Mouse (Mus musculus) MEL (cell line): ENCODE results near the gene Daam1. TPM values are rescaled to one million over a fixed set of nuclear protein-coding genes. Genes with fewer than 3 reads are reported as not detected.

ENCODE experiments used
- DNase-seq: peaks from one replicate; pipeline ENCODE4 v3.0.0; 2011; ENCODE audit warnings: low read depth, low spot score
- H3K27ac ChIP-seq: 2 replicates; pipeline ENCODE4 v1.5.1; 2012; ENCODE audit warnings: low read depth, mild to moderate bottlenecking, control low read depth, low read length, moderate library complexity; ENCODE audit not compliant: control insufficient read depth
- H3K27me3 ChIP-seq, 2 experiments: fragments of 150-350 bp in 1 of 2; sonication (generic) in 1 of 2; 2 replicates each; pipeline ENCODE4 v1.6.1; 2012; ENCODE audit warnings: low read length in 2 of 2, mild to moderate bottlenecking in 2 of 2, improper control_type of control experiment in 1 of 2, moderate library complexity in 1 of 2; ENCODE audit not compliant: insufficient read depth in 2 of 2, control insufficient read depth in 1 of 2
- H3K36me3 ChIP-seq, 2 experiments: 2 replicates each; pipeline ENCODE4 v1.6.1; 2012 to 2014; ENCODE audit warnings: low read length in 2 of 2, improper control_type of control experiment in 1 of 2, inconsistent platforms in 1 of 2, mild to moderate bottlenecking in 1 of 2; ENCODE audit not compliant: insufficient read depth in 2 of 2, control insufficient read depth in 1 of 2
- H3K4me1 ChIP-seq, 2 experiments: fragments of 150-350 bp in 1 of 2; sonication (generic) in 1 of 2; 2 replicates each; pipeline ENCODE4 v1.6.1; 2012; ENCODE audit warnings: low read length in 2 of 2, improper control_type of control experiment in 1 of 2, mild to moderate bottlenecking in 1 of 2; ENCODE audit not compliant: insufficient read depth in 2 of 2, control insufficient read depth in 1 of 2
- H3K4me3 ChIP-seq, 2 experiments: fragments of 150-350 bp in 1 of 2; sonication (generic) in 1 of 2; 2 replicates each; pipeline ENCODE4 v1.5.1; 2012; ENCODE audit warnings: low read depth in 2 of 2, low read length in 2 of 2, mild to moderate bottlenecking in 2 of 2, moderate library complexity in 2 of 2, control low read depth in 1 of 2, improper control_type of control experiment in 1 of 2; ENCODE audit not compliant: control insufficient read depth in 1 of 2, insufficient read depth in 1 of 2
- H3K79me2 ChIP-seq: 2 replicates; pipeline ENCODE4 v1.6.1; 2012; ENCODE audit warnings: mild to moderate bottlenecking, low read length, moderate library complexity; ENCODE audit not compliant: control insufficient read depth, poor library complexity, insufficient read depth
- H3K9ac ChIP-seq: 2 replicates; pipeline ENCODE4 v1.6.1; 2012; ENCODE audit warnings: low read depth, mild to moderate bottlenecking, control low read depth, low read length, moderate library complexity; ENCODE audit not compliant: control insufficient read depth, poor library complexity, severe bottlenecking
- H3K9me3 ChIP-seq: fragments of 150-350 bp; sonication (generic); replicated peaks from 2 replicates; pipeline ENCODE4 v1.6.1; 2012; ENCODE audit warnings: mild to moderate bottlenecking, low read length, improper control_type of control experiment, moderate library complexity; ENCODE audit not compliant: insufficient read depth
- CHD1 ChIP-seq: IDR thresholded peaks from 2 replicates; pipeline ENCODE4 v1.6.1; 2012; ENCODE audit warnings: low read depth, mild to moderate bottlenecking, inconsistent platforms, low read length, improper control_type of control experiment
- CTCF ChIP-seq, 3 experiments: IDR thresholded peaks in 2 of 3; conservative IDR thresholded peaks in 1 of 3; 2 replicates each; pipeline ENCODE4 v1.5.1; 2011 to 2012; ENCODE audit warnings: low read length in 3 of 3, low read depth in 2 of 3, mild to moderate bottlenecking in 2 of 3, improper control_type of control experiment in 1 of 3, inconsistent platforms in 1 of 3, mixed read lengths in 1 of 3, moderate library complexity in 1 of 3; ENCODE audit not compliant: control insufficient read depth in 1 of 3, insufficient read depth in 1 of 3, poor library complexity in 1 of 3, severe bottlenecking in 1 of 3
- GATA1 ChIP-seq: IDR thresholded peaks from 2 replicates; pipeline ENCODE4 v1.6.1; 2011; ENCODE audit warnings: low read depth, low read length, improper control_type of control experiment
- KAT2A ChIP-seq: conservative IDR thresholded peaks from 2 replicates; pipeline ENCODE4 v1.6.1; 2012; ENCODE audit warnings: low read depth, low read length, improper control_type of control experiment, inconsistent platforms
- MAFK ChIP-seq: IDR thresholded peaks from 2 replicates; pipeline ENCODE4 v1.6.1; 2011; ENCODE audit warnings: low read depth, mild to moderate bottlenecking, low read length, improper control_type of control experiment, borderline replicate concordance
- MEF2A ChIP-seq: IDR thresholded peaks from 2 replicates; pipeline ENCODE4 v1.6.1; 2014; ENCODE audit warnings: low read depth, mild to moderate bottlenecking, inconsistent platforms, low read length, improper control_type of control experiment; ENCODE audit not compliant: poor library complexity, insufficient replicate concordance, severe bottlenecking; ENCODE audit errors: extremely low read depth
- MYB ChIP-seq: IDR thresholded peaks from 2 replicates; pipeline ENCODE4 v1.6.1; 2011; ENCODE audit warnings: mild to moderate bottlenecking, low read depth, low read length, improper control_type of control experiment
- POLR2A ChIP-seq, 2 experiments: IDR thresholded peaks; 2 replicates each; pipeline ENCODE4 v1.6.1; 2011 to 2012; ENCODE audit warnings: low read length in 2 of 2, mild to moderate bottlenecking in 2 of 2, control low read depth in 1 of 2, improper control_type of control experiment in 1 of 2, low read depth in 1 of 2, moderate library complexity in 1 of 2; ENCODE audit not compliant: control insufficient read depth in 1 of 2, insufficient read depth in 1 of 2, poor library complexity in 1 of 2
- POLR2AphosphoS5 ChIP-seq: IDR thresholded peaks from 2 replicates; pipeline ENCODE4 v1.6.1; 2012; ENCODE audit warnings: low read depth, borderline replicate concordance, mild to moderate bottlenecking, inconsistent platforms, low read length, moderate library complexity, mixed read lengths
- SMC3 ChIP-seq: IDR thresholded peaks from 2 replicates; pipeline ENCODE4 v1.6.1; 2011; ENCODE audit warnings: low read depth, low read length, improper control_type of control experiment
- TCF12 ChIP-seq: IDR thresholded peaks from 2 replicates; pipeline ENCODE4 v1.6.1; 2014; ENCODE audit warnings: low read depth, mild to moderate bottlenecking, inconsistent platforms, low read length, improper control_type of control experiment, moderate library complexity
- UBTF ChIP-seq: IDR thresholded peaks from 2 replicates; pipeline ENCODE4 v1.6.1; 2012; ENCODE audit warnings: low read depth, mild to moderate bottlenecking, inconsistent platforms, low read length, improper control_type of control experiment, moderate library complexity, borderline replicate concordance; ENCODE audit not compliant: insufficient read depth
- polyA plus RNA-seq, 2 experiments: library from polyadenylated mRNA; stranded (reverse) in 1 of 2; unstranded in 1 of 2; fragments of >175 nt in 1 of 2; fragments of >200 nt in 1 of 2; gene quantifications; 2 replicates each; pipeline versions ENCODE4 v1.2.1 to v1.2.4; 2012; ENCODE audit warnings: low replicate concordance in 2 of 2, low read depth in 1 of 2; ENCODE audit not compliant: insufficient read length in 2 of 2, insufficient read depth in 1 of 2, missing spikeins in 1 of 2
- total RNA-seq: library from RNA; depleted of rRNA; stranded (reverse); fragments of 300-350 nt; gene quantifications from 2 replicates; pipeline ENCODE4 v1.2.3, GENCODE M21; 2012

Daam1 gene
- total and polyA plus RNA-seq, 3 experiments: 9.2 to 12.0 TPM; not detected in 1

GRCm38 (mm10) chr12:71808631-71809030 is 22.2 kb upstream of the Daam1 start:
- Histone ChIP-seq H3K79me2 (no peaks in the 10 kb centered on the region), H3K4me1 (no peaks in the 10 kb centered on the region), H3K27me3 (no peaks in the 10 kb centered on the region; a peak in 3 of 4 replicates), H3K9ac (no peak overlapping the region), H3K27ac (no peak overlapping the region), H3K36me3 (no peaks in the 10 kb centered on the region), H3K9me3 (no peaks in the 10 kb centered on the region), H3K4me3 (no peak overlapping the region)
- no peak for DNase-seq
- TF ChIP-seq POLR2A (IDR thresholded peaks at IDR 0.05; ENCODE audit: control insufficient read depth in 1 of 2, insufficient read depth in 1 of 2, low read depth in 1 of 2, low read length in 2 of 2, poor library complexity in 1 of 2): no peak

- DNase-seq: no peak
- TF ChIP-seq CTCF (IDR thresholded peaks at IDR 0.05 in 2 of 3, conservative IDR thresholded peaks at IDR 0.05 in 1 of 3; ENCODE audit: control insufficient read depth in 1 of 3, insufficient read depth in 1 of 3, low read depth in 2 of 3, low read length in 3 of 3, poor library complexity in 1 of 3, severe bottlenecking in 1 of 3) (peak in 2 of 3 experiments; percentile 10 to 14; a peak in 1 of 6 replicates), MEF2A (no peak)
- Histone ChIP-seq H3K79me2 (no peaks in the 10 kb centered on the region), H3K9me3 (no peaks in the 10 kb centered on the region), H3K27me3 (no peaks in the 10 kb centered on the region; a peak in 3 of 4 replicates), H3K4me1 (no peaks in the 10 kb centered on the region), H3K4me3 (no peak overlapping the region), H3K36me3 (no peaks in the 10 kb centered on the region), H3K9ac (no peak overlapping the region), H3K27ac (no peak overlapping the region)
Measured at GRCm38 (mm10) chr12:71809550-71809949, 21.3 kb upstream of the Daam1 start.

- Histone ChIP-seq H3K36me3 (no peaks in the 10 kb centered on the region), H3K4me3 (no peak overlapping the region), H3K27ac (no peak overlapping the region), H3K4me1 (no peaks in the 10 kb centered on the region)
- TF ChIP-seq MAFK (no peak), UBTF (no peak), MYB (no peak), CHD1 (no peak), KAT2A (no peak), TCF12 (no peak), POLR2AphosphoS5 (no peak), GATA1 (no peak), SMC3 (no peak)
- TF ChIP-seq, all 39 proteins: peak for 0
- Histone ChIP-seq H3K9me3 (no peaks in the 10 kb centered on the region), H3K27me3 (no peaks in the 10 kb centered on the region; a peak in 1 of 4 replicates), H3K79me2 (no peaks in the 10 kb centered on the region), H3K9ac (no peak overlapping the region)
- no peak for DNase-seq
Measured at GRCm38 (mm10) chr12:71812567-71812966, 18.3 kb upstream of the Daam1 start.
